ENCODE assay signal across 8 mouse cellular contexts in genomic region chr2:30758341-30759087, GRCm38 (mm10). TPM values are rescaled to one million over a fixed set of nuclear protein-coding genes. Genes with fewer than 3 reads are reported as not detected.
A peak's percentile ranks its signal among the peaks of the same experiment; 100 is the strongest.
DNase-seq lines count a peak whose midpoint lies in the region; ATAC-seq lines count a peak whose summit lies in the region.

No protein-coding gene starts in this region.

- no peaks in the 10 kb centered on the region for H3K36me3 ChIP-seq in hindbrain, embryonic 16.5 days (ENCODE audit: control insufficient read depth, insufficient read depth, low read length)

- peaks cover 21% of the 10 kb centered on the region for H3K4me1 ChIP-seq in hindbrain, embryonic 16.5 days (ENCODE audit: control insufficient read depth, insufficient read depth, low read depth, low read length)

- intact Hi-C loops in left cerebral cortex, postnatal 10 days (cut with DNase I) = no loop called here

- DNase-seq in Muller cell, postnatal 12 days (ENCODE audit: inconsistent ontology term) = peak; percentile 91
- DNase-seq in gastrocnemius, adult 8-10 months (ENCODE audit: low spot score in 2 of 2) = peak; percentile 70 to 80
- DNase-seq in left cerebral cortex, postnatal 10 days (ENCODE audit: extremely low spot score in 1 of 2, low spot score in 2 of 2) = peak; percentile 56 to 95
- DNase-seq in lung, postnatal 4 days = peak; percentile 94 to 96
- DNase-seq in right cerebral cortex, postnatal 25 days = peak; percentile 40

- H3K4me3 ChIP-seq in hindbrain, embryonic 16.5 days (ENCODE audit: low read length) = no peak overlapping the region

- H3K27me3 ChIP-seq in hindbrain, embryonic 16.5 days (replicated peaks; ENCODE audit: control insufficient read depth, insufficient read depth, low read length) = no peaks in the 10 kb centered on the region

- peak overlapping the region; percentile 8; the same call in 1 of the 2 replicates for H3K4me2 ChIP-seq in hindbrain, embryonic 16.5 days (ENCODE audit: low read length)

- H3K9ac ChIP-seq in hindbrain, embryonic 16.5 days (ENCODE audit: low read depth, low read length) = peak overlapping the region; percentile 47

- ATAC-seq in common myeloid progenitor, adult 5-6 weeks (replicated peaks; ENCODE audit: low read depth, poor library complexity, severe bottlenecking) = 0 out of 2 replicates have a peak, but pooled peaks have one; percentile 29
- peak; percentile 81 for ATAC-seq in hindbrain, embryonic 16.5 days
- ATAC-seq in erythroid progenitor cell, adult 5-6 weeks (replicated peaks; ENCODE audit: low FRiP score, poor library complexity, severe bottlenecking) = no peak

- no peaks in the 10 kb centered on the region; the same call in 1 of the 2 replicates for H3K9me3 ChIP-seq in hindbrain, embryonic 16.5 days (ENCODE audit: control insufficient read depth, low read length)

- H3K27ac ChIP-seq in hindbrain, embryonic 16.5 days (ENCODE audit: low read depth, low read length) = peak overlapping the region; percentile 19

- WGBS in hindbrain, embryonic 16.5 days = 9% methylated on average over 17 of the region's 17 CpGs

RNA-seq across cellular contexts. Expression of gene 1700001O22Rik, which starts 44.9 kb away (rescaled TPM):
- total RNA-seq in common myeloid progenitor, adult 5-6 weeks (2017) = not detected in 2 replicates
- total RNA-seq in gastrocnemius, adult 8-10 months (2022) = 10 to 100 TPM in 2 of 4 experiments, 1 to 10 TPM in 1, under 1 TPM in 1; 0.80 to 25.5 (median 10.2) TPM
- polyA plus RNA-seq in hindbrain, embryonic 16.5 days (2015; fragmentation: Nextera tagmentation; extraction: Ambion mirVana) = 1.4 and 1.5 TPM in 2 replicates
- total RNA-seq in left cerebral cortex, postnatal 10 days (2021) = 1 to 10 TPM; 2.1 to 2.3 TPM
- total RNA-seq in erythroid progenitor cell, adult 5-6 weeks (2015; ENCODE audit: low replicate concordance) = not detected in 2 replicates
- not detected in 2 replicates for total RNA-seq in erythroid progenitor cell, adult 5-6 weeks (2017; ENCODE audit: low replicate concordance)

RNA-seq across cellular contexts. Expression of gene Ntmt1, which starts 49.1 kb away (rescaled TPM):
- total RNA-seq in common myeloid progenitor, adult 5-6 weeks (2017) = 16.4 and 26.9 TPM in 2 replicates
- 10 to 100 TPM in 3 of 4 experiments, 1 to 10 TPM in 1; 9.7 to 14.5 (median 13.3) TPM for total RNA-seq in gastrocnemius, adult 8-10 months (2022)
- polyA plus RNA-seq in hindbrain, embryonic 16.5 days (2015; fragmentation: Nextera tagmentation; extraction: Ambion mirVana) = 99.3 and 108 TPM in 2 replicates
- 10 to 100 TPM; 49.6 to 52.9 TPM for total RNA-seq in left cerebral cortex, postnatal 10 days (2021)
- 1.7 and 2.2 TPM in 2 replicates for total RNA-seq in erythroid progenitor cell, adult 5-6 weeks (2015; ENCODE audit: low replicate concordance)
- total RNA-seq in erythroid progenitor cell, adult 5-6 weeks (2017; ENCODE audit: low replicate concordance) = 4.0 TPM in 1 of 2 replicates, not detected in the other

Comparison
In these comparisons a context has a peak if more than half of its experiments do, and no peak if none do; other contexts are left out.
1. DNase-seq: peak in every context shown above with its lines; median percentile 95 in lung, postnatal 4 days; 91 in Muller cell, postnatal 12 days; 76 in left cerebral cortex, postnatal 10 days; 75 in gastrocnemius, adult 8-10 months; 40 in right cerebral cortex, postnatal 25 days.